Mouse (Mus musculus): ENCODE data around the gene Dnase1l2. TPM values are rescaled to one million over a fixed set of nuclear protein-coding genes. Genes with fewer than 3 reads are reported as not detected.

The Dnase1l2 gene
- polyA plus RNA-seq, 1 experiment = 18.2 TPM

GRCm38 (mm10) chr17:24477985-24478600 is 35.2 kb upstream of the Dnase1l2 start:
- WGBS = 63% methylated on average over 11 of the region's 11 CpGs
- peaks cover 8% of the 10 kb centered on the region for H3K4me1 ChIP-seq (replicated peaks; ENCODE audit: control insufficient read depth, insufficient read depth, low read length)
- TF ChIP-seq POLR2A (IDR thresholded peaks at IDR 0.05; ENCODE audit: control insufficient read depth, extremely low read depth, insufficient read depth, low read length, poor library complexity) = no peak
- no peak for TF ChIP-seq CTCF (IDR thresholded peaks at IDR 0.05; ENCODE audit: borderline replicate concordance, control insufficient read depth, extremely low read depth, insufficient read depth, low read length, poor library complexity)
- DNase-seq = no peak
- H3K27ac ChIP-seq (ENCODE audit: control insufficient read depth, insufficient read depth, low read length) = no peak overlapping the region
- peaks cover 22% of the 10 kb centered on the region for H3K36me3 ChIP-seq (ENCODE audit: control insufficient read depth, insufficient read depth, low read length)
- 0 out of 2 replicates have a peak overlapping the region, but pooled peaks have one; percentile 95 for H3K4me3 ChIP-seq (ENCODE audit: control insufficient read depth, insufficient read depth, low read length)
- no peaks in the 10 kb centered on the region for H3K27me3 ChIP-seq (ENCODE audit: control insufficient read depth, insufficient read depth, low read length)

- Histone ChIP-seq H3K27ac (ENCODE audit: control insufficient read depth, insufficient read depth, low read length) (no peak overlapping the region), H3K4me3 (ENCODE audit: control insufficient read depth, insufficient read depth, low read length) (no peak overlapping the region)
- 97% methylated on average over 20 of the region's 20 CpGs for WGBS
These were observed 34.4 kb upstream of the Dnase1l2 start for GRCm38 (mm10) chr17:24477053-24477984.

GRCm38 (mm10) chr17:24476022-24476776 is 33.3 kb upstream of the Dnase1l2 start:
- TF ChIP-seq CTCF (IDR thresholded peaks at IDR 0.05; ENCODE audit: borderline replicate concordance, control insufficient read depth, extremely low read depth, insufficient read depth, low read length, poor library complexity) (no peak), POLR2A (IDR thresholded peaks at IDR 0.05; ENCODE audit: control insufficient read depth, extremely low read depth, insufficient read depth, low read length, poor library complexity) (no peak)
- no peak for DNase-seq
- no peak overlapping the region for H3K27ac ChIP-seq (ENCODE audit: control insufficient read depth, insufficient read depth, low read length)
- peaks cover 20% of the 10 kb centered on the region for H3K4me1 ChIP-seq (replicated peaks; ENCODE audit: control insufficient read depth, insufficient read depth, low read length)
- WGBS = 92% methylated on average over 10 of the region's 10 CpGs
- H3K27me3 ChIP-seq (ENCODE audit: control insufficient read depth, insufficient read depth, low read length) = no peaks in the 10 kb centered on the region
- H3K4me3 ChIP-seq (ENCODE audit: control insufficient read depth, insufficient read depth, low read length) = no peak overlapping the region
- H3K36me3 ChIP-seq (ENCODE audit: control insufficient read depth, insufficient read depth, low read length) = peaks cover 22% of the 10 kb centered on the region

More at GRCm38 (mm10) chr17:24477053-24477984, 34.4 kb upstream of the Dnase1l2 start:
- H3K36me3 ChIP-seq (ENCODE audit: control insufficient read depth, insufficient read depth, low read length) = peaks cover 22% of the 10 kb centered on the region
- H3K27me3 ChIP-seq (ENCODE audit: control insufficient read depth, insufficient read depth, low read length) = no peaks in the 10 kb centered on the region
- DNase-seq = no peak
- H3K4me1 ChIP-seq (replicated peaks; ENCODE audit: control insufficient read depth, insufficient read depth, low read length) = peaks cover 13% of the 10 kb centered on the region
- TF ChIP-seq CTCF (IDR thresholded peaks at IDR 0.05; ENCODE audit: borderline replicate concordance, control insufficient read depth, extremely low read depth, insufficient read depth, low read length, poor library complexity) (no peak), POLR2A (IDR thresholded peaks at IDR 0.05; ENCODE audit: control insufficient read depth, extremely low read depth, insufficient read depth, low read length, poor library complexity) (no peak)

- DNase-seq = no peak
- 94% methylated on average over 6 of the region's 6 CpGs for WGBS
- TF ChIP-seq POLR2A (IDR thresholded peaks at IDR 0.05; ENCODE audit: control insufficient read depth, extremely low read depth, insufficient read depth, low read length, poor library complexity) = no peak
- no peak for TF ChIP-seq CTCF (IDR thresholded peaks at IDR 0.05; ENCODE audit: borderline replicate concordance, control insufficient read depth, extremely low read depth, insufficient read depth, low read length, poor library complexity)
- Histone ChIP-seq H3K4me1 (replicated peaks; ENCODE audit: control insufficient read depth, insufficient read depth, low read length) (peaks cover 27% of the 10 kb centered on the region), H3K27ac (ENCODE audit: control insufficient read depth, insufficient read depth, low read length) (no peak overlapping the region), H3K27me3 (ENCODE audit: control insufficient read depth, insufficient read depth, low read length) (no peaks in the 10 kb centered on the region), H3K36me3 (ENCODE audit: control insufficient read depth, insufficient read depth, low read length) (peaks cover 22% of the 10 kb centered on the region), H3K4me3 (ENCODE audit: control insufficient read depth, insufficient read depth, low read length) (no peak overlapping the region)
These were observed 32.7 kb upstream of the Dnase1l2 start for GRCm38 (mm10) chr17:24475586-24475985.

- WGBS = 96% methylated on average over 5 of the region's 5 CpGs
- Histone ChIP-seq H3K27me3 (ENCODE audit: control insufficient read depth, insufficient read depth, low read length) (no peaks in the 10 kb centered on the region), H3K4me1 (replicated peaks; ENCODE audit: control insufficient read depth, insufficient read depth, low read length) (peaks cover 27% of the 10 kb centered on the region), H3K27ac (ENCODE audit: control insufficient read depth, insufficient read depth, low read length) (no peak overlapping the region), H3K36me3 (ENCODE audit: control insufficient read depth, insufficient read depth, low read length) (peaks cover 22% of the 10 kb centered on the region), H3K4me3 (ENCODE audit: control insufficient read depth, insufficient read depth, low read length) (no peak overlapping the region)
- DNase-seq = no peak
- TF ChIP-seq POLR2A (IDR thresholded peaks at IDR 0.05; ENCODE audit: control insufficient read depth, extremely low read depth, insufficient read depth, low read length, poor library complexity) = no peak
- no peak for TF ChIP-seq CTCF (IDR thresholded peaks at IDR 0.05; ENCODE audit: borderline replicate concordance, control insufficient read depth, extremely low read depth, insufficient read depth, low read length, poor library complexity)
These were observed 31.7 kb upstream of the Dnase1l2 start for GRCm38 (mm10) chr17:24474557-24474956.
